Mouse (Mus musculus) cerebellum, adult (tissue): ENCODE measurements at regions not wholly inside any gene's neighbourhood (a gene's known extent, or its start where the extent isn't known, plus 50 kb on each side); places are given as distances from the start of the nearest gene placed in this dataset.

Experiments
- ATAC-seq: cut with Nextera tagmentation; 2 replicates; pipeline ENCODE4 v1.9.2; 2017; ENCODE audit warnings: mild to moderate bottlenecking, moderate library complexity, mixed read lengths; ENCODE audit not compliant: insufficient number of reproducible peaks, low FRiP score, low TSS enrichment

DNA sequence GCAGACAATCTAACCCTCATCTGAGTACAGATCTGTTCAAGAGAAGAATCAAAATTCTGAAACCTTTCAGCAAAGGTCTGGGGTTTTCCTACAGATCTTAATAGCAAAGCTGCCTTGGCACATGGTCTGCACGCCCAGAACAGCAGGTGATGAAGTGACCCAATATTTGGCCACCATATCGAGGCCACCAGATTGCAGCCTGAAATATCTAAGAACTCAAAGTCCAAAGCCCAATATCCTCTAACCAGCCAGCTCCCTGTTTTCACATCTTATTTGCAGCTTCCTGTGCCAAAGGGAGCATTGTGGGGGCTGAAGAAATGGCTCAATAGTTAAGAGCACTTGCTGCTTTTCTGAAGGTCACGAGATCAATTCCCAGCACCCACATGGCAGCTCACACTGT, 52.8 kb upstream of the Rgs7 start:
- ATAC-seq: peak; percentile 82
